Mouse (Mus musculus): ENCODE measurements around the gene Kcnk10. TPM values are rescaled to one million over a fixed set of nuclear protein-coding genes. Genes with fewer than 3 reads are reported as not detected.
"Not testable (repeated sequence)": the region's sequence is repeated elsewhere in the genome, so short reads cannot be mapped to it uniquely, and the experiment has no call there.

Kcnk10 gene
- polyA plus RNA-seq (2012; rRNA removed) = not detected in 2 replicates

- no peak for DNase-seq (ENCODE audit: low read depth)
Observed at GRCm38 (mm10) chr12:98577861-98578360, at the start of gene Kcnk10. Gene Kcnk10, minus strand, starts transcription at chr12:98578310.

- DNase-seq (ENCODE audit: low read depth) = no peak
Observed at GRCm38 (mm10) chr12:98627392-98628259, 49.5 kb upstream of the Kcnk10 start, which contains the start of gene Spata7. Gene Spata7, plus strand, starts transcription at chr12:98628157.

GRCm38 (mm10) chr12:98623266-98623665 lies 45.2 kb upstream of the Kcnk10 start:
- not testable (repeated sequence) for DNase-seq (ENCODE audit: low read depth)

- DNase-seq (ENCODE audit: low read depth) = not testable (repeated sequence)
Observed at GRCm38 (mm10) chr12:98620922-98621321, 42.8 kb upstream of the Kcnk10 start.

GRCm38 (mm10) chr12:98619496-98619895 lies 41.4 kb upstream of the Kcnk10 start:
- no peak for DNase-seq (ENCODE audit: low read depth)

GRCm38 (mm10) chr12:98615746-98616145 lies 37.6 kb upstream of the Kcnk10 start:
- DNase-seq (ENCODE audit: low read depth) = no peak

DNA sequence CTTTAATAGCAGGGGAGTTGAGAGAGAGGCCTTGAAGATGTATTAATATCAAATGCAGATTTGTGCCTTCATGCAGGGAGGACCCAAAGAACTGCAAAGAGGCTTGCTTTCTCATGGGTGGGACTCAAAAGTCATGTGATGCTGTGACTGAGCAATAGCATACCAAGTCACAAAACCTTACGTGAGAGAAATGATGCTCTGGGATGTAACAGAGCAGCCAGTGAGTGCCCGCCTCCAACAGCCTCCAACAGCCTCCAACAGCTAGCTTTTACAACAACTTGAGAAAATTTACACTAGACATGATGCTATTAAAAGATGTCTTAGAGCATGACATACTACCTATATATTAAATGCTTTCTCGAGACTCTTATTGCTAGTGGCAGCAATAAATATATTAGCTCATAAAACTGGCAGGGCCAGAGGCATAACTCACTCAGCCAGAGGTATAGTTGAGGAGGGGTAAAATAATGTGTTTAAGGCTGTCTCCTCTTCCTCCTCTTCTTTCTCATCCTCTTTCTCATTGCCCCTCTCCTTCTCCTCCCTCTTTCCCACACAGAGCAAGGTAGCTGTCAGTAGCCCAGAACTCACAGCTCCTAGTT lies 36.9 kb upstream of the Kcnk10 start:
- no peak for DNase-seq (ENCODE audit: low read depth)

DNA sequence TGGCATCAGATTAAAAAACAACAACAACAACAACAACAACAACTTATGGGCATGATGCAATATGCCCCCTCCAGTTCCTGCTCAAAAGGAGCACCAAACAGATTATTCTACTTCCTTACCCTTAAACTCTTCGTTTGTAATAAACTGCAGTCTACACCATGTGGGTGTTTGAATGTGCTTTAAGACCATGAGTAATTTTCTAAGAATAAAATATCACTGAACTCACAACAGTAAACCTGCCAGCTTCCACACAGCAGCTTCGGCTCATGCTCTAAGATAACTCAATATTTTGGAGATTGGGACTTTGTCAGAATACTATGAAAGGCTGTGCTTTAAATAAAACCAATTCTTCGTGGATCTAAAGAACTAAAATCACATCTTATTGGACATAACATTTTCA lies 32.2 kb upstream of the Kcnk10 start:
- no peak for DNase-seq (ENCODE audit: low read depth)

DNA sequence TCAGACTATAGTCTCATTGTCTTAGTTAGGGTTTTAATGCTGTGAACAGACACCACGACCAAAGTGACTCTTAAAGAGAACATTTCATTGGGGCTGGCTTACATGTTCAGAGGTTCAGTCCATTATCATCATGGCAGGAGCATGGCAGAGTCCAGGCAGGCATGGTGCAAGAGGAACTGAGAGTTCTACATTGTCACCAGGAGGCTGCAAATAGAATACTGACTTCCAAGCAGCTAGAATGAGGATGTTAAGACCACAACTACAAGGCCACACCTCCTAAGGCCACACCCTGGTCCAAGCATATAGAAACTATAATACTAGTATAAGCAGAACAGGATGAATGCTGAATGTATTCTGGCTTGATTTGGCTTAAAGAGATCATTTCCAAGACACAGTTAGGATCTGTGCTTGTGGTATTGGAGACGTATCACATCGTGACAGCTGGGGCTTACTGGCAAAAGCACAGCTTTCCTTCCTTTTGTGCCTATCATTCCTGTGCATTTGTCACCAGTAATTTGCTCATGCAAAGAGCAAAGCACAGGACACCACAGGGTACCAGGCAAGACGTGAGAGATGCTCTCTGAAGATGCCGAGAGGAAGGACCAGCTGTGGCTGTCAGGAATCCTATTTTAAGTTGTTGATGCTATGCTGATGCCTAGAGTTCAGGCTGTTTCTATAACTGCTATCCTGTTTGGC lies 28.6 kb upstream of the Kcnk10 start:
- DNase-seq (ENCODE audit: low read depth) = no peak

- DNase-seq (ENCODE audit: low read depth) = no peak
Observed at GRCm38 (mm10) chr12:98605264-98605663, 27.2 kb upstream of the Kcnk10 start.

- no peak for DNase-seq (ENCODE audit: low read depth)
Observed at GRCm38 (mm10) chr12:98602114-98602513, 24.0 kb upstream of the Kcnk10 start.

- DNase-seq (ENCODE audit: low read depth) = no peak
Observed at GRCm38 (mm10) chr12:98600861-98601260, 22.8 kb upstream of the Kcnk10 start.

GRCm38 (mm10) chr12:98591016-98591415 lies 12.9 kb upstream of the Kcnk10 start:
- DNase-seq (ENCODE audit: low read depth) = no peak

DNA sequence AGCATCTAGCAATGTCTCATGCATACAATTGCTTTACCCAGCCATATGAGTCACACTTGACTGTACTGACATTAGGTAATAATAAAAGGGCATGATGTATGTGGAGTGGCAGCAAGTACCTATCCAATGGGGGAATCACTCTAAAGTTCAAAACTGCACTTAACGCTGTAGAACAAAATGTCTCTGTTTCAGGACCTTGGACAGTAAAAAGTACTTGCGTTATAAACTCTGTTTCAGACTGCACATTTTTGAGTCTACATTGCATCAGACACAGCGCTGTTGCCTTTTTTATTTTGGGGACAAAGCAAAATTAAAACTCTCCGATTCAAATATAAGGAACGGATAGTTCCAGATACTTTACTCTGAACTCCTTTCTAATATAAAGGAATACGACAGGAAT lies 10.5 kb upstream of the Kcnk10 start:
- DNase-seq (ENCODE audit: low read depth) = no peak

GRCm38 (mm10) chr12:98585302-98585701 lies 7.2 kb upstream of the Kcnk10 start:
- no peak for DNase-seq (ENCODE audit: low read depth)

DNA sequence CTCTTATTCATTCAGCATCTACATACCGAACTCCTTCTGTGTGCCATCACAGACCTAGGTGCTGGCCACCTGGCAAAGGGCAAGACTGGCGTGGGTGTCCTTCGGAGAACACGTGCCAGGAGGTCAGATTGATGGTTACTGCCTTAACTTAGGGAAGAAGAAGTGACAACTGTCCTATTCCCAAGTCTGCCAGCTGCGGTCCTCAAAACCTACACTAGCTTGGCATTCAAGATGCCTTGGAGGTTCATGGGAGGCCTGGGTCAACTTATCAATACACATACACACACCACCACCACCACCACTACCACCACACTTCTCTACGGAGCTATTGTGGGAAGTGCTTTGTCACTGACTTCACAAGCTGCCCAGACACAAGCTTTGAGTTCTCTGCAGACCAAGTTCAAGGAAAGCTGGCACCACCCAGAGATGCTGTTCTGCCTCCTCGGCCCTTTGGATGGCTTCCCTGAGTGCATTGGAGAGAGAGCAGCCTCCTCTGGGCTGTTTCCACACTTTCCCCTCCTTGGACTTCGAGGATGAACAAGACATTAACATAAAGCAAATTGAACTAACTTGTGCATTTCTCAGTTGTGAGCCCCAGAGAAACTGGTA lies 2.1 kb downstream of the Kcnk10 start:
- DNase-seq (ENCODE audit: low read depth) = no peak

DNA sequence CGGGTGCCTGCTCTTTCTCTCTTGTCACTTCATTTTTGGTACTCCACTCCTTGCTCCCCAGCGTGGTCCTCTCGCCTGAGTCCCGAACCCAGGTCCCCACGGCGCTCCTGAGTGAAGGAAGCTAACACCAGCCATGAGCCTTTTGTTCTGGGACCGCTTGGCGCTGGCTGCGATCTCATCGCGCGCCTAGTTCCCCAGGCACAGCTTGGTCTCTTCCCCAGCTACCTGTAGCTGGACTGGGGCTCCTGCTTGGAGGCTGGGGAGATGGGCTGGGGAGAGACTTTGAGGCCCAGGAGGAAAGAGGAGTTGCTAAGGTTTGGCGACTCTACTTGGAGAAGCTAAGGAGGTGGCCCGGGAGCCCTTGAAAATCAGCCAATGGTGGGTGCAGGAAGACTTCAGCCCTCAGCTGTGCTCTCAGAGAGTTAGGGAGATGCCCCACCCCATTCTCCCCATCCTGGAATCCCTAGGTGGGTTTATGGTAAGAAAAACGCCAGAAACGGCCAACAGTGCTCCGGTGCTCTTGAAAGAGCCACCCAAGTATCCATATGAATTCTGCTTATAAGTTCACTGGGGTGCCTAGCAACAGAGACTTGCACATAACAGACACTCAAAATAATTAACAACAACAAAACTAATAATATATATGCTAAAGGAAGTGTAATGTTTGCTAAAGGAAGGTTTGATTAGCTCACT lies 2.8 kb downstream of the Kcnk10 start:
- DNase-seq (ENCODE audit: low read depth) = no peak

GRCm38 (mm10) chr12:98574353-98575194 lies 3.5 kb downstream of the Kcnk10 start:
- no peak for DNase-seq (ENCODE audit: low read depth)

DNA sequence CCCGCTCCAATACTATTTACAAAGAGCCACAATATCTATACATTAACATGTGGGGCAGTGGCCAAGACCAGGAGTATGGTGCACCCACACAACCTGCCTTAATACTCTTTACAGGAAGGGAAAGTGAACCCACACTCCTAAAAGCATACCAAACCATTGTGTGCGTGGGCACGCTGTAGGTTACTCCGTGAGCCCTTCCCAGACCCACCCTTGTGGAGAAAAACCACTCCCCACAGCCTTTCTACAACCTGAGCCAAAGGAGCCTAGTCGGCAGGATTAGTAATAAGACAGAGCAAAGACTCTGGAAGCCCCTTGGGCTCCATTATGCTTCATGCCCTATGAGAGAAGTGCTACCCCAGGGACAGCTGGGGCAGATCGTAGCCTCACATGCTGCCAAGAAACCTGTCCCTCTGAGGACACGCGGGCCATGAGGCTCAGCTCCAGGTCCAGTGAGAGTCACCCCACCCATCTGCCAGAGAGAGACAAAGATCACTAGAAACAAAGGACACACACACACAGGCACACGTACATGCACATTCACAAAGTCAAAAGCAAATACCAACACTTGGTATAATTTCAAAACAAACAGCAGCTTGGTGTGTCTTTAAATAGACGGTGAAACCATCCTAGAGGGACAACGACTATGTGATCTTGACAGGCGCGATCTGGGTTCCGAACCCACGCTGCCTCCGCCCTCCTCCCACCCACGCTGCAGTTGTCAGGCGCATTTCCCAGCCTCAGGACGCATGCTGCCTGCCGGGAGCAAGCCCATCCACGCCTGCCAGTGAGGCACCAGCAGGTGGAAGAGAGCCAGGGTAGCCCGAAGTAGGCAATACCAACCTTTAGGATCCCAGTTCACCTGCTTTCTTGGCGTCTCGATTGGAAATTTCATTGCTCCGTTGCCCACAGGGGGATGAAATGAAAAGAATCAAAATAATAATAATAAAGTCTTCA lies 4.5 kb downstream of the Kcnk10 start:
- DNase-seq (ENCODE audit: low read depth) = no peak
